Mouse (Mus musculus) megakaryocyte-erythroid progenitor cell, adult 5-6 weeks (primary cell): Measurements from ENCODE around the gene Cdk5rap1. TPM values are rescaled to one million over a fixed set of nuclear protein-coding genes. Genes with fewer than 3 reads are reported as not detected.

ENCODE experiments used
- ATAC-seq: replicated peaks from 2 replicates; pipeline ENCODE4 v1.8.0; 2016; ENCODE audit warnings: mild to moderate bottlenecking, inconsistent platforms; ENCODE audit not compliant: severe bottlenecking, poor library complexity, low FRiP score, low TSS enrichment
- total RNA-seq, 2 experiments: library from RNA; stranded (forward) in 1 of 2; stranded (reverse) in 1 of 2; fragments of 200-1000, 215-1000 nt in 1 of 2; fragments of >200 nt in 1 of 2; fragmentation: Nextera tagmentation in 1 of 2; gene quantifications; 2 replicates each; pipeline ENCODE4 v1.2.3; 2014 to 2017

The Cdk5rap1 gene
- 18.8 and 27.3 TPM in 2 replicates for total RNA-seq (2014; fragmentation: Nextera tagmentation)
- 22.9 and 27.9 TPM in 2 replicates for total RNA-seq (2017)

DNA sequence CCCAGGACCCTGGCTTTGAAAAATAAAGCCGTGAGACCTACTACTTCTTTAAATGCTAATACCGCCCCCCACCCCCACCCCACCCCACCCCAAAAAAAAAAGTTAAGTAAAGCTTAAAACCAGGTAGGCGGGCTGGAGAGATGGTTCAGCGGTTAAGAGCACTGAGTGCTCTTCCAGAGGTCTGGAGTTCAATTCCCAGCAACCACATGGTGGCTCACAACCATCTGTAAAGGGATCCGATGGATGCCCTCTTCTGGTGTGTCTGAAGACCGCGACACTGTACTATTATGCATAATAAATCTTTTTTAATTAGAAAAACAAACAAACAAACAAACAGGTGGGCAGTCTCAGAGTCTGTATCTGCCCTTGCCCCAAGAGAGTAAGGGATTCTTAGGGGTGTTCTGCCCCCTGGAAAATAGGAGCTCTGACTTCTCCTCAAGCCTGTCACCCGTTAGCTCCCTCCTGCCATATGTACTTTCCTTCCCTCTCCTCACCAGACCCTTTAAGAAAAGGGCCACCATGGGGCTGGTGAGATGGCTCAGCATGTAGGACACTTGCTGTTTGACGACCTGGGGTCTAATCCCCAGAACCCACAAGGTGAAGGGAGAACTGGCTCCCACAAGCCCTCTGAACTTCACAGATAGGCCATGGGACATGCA, at the start of gene Cdk5rap1:
TSS of gene Cdk5rap1 (minus strand) at position 169 of the 659 bp plus-strand sequence.
- ATAC-seq, result no peak

DNA sequence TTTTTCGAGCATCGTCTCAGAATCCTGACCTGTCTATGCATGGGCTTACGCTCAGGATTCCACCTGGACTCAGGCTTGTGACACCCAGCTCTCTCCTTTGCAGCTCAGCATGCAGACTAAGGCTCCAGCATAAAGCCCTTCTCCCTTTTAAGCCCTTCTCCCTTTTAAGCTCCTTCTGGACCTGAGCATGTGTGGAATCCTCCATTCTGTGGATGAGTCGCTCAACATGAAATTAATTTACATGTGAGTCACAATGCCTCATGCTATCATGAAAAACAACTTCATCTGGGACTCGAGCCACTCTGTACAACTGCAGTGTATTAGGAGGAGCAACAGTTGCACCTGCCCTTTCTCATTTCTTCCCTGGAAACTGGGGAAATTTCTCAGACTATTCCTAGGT, 49.4 kb upstream of the Cdk5rap1 start:
- ATAC-seq, result no peak

DNA sequence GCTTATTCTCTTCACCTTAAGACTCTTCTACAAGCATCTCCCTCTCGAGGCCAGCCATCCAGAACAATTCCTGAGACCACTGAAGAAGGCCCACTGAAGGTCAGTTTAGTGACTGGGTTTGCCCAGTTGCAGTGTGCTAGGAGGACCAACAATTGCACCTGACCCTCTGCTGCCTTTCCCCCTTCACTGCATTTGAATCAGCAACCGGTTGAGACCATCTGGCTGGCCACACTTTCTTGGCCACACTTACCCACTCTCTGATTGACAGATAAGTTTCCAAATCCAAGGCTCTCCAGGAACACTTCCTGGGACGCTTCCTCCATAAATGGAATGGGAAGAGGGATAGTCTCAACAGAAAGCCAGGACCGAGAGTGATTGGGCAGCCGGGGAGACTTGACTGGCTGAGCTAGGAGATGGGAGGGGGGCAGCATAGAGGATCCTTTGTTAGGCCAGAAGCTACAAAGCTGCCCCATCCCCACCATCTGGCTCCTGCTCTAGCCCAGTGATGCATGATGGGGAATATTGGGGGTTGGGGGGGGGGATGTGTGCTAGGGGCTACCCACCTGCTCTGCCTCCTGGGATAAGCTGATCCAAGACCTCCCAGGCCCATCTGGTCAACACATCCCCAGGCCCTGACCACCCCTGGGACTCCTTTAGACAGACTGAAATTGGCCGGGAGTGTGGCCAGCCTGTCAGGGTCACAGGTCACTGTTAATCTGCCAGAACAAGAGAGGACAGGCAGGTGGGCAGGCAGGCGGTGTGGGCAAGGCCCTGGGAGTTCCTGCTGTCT, 48.3 kb upstream of the Cdk5rap1 start:
- no peak for ATAC-seq

- ATAC-seq, result no peak
These were observed 47.1 kb upstream of the Cdk5rap1 start for GRCm38 (mm10) chr2:154419631-154420515.

DNA sequence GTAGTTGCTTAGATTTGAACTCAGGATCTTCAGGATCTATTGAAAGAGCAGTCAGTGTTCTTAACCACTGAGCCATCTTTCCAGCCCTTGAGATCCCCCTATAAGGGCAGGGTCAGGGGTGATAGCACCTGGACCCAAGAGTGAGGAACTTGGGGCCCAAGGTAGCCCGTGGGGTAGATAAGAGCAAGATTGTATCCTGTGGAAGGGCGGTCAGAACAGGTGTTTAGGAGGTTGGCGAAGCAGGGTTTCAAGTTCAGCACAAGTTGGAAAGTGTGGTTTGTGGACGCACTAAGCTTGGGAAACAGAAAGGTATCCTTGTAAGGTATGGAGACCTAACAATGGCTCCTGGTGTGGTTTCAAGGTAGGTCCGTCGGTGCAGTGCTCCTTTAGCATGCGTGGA, 45.2 kb upstream of the Cdk5rap1 start:
- ATAC-seq, result no peak

GRCm38 (mm10) chr2:154417107-154417506, 44.3 kb upstream of the Cdk5rap1 start:
- ATAC-seq, result peak; percentile 53; the same call in 1 of the 2 replicates

DNA sequence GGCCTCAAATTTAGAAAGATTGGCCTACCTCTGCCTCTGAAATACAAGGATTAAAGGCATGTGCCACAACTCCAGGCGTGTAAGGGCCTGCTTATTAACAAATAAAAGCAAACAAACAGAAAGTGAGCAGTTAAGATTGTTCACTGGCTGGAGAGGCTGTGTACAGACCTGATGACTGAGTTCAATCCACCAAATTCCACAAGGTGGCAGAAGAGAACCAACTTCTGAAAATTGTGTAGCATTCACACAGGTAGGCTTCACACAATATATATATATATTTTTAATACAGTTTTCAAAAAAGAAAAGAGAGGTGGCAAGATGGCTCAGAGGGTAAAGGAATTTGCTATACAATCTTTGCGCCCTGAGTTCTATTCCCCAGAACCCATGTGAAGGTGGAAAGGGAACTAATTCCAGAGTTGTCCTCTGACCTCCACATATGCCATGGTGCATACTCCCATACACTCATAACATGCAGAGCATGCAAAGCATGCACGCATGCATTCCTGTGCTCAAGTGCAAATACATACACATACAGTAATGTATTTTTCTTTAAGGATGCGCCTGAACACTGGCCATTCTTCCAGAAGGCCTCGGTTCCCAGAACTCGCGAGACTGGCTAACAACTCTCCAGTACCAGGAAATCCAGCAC, 39.3 kb upstream of the Cdk5rap1 start:
- 0 out of 2 replicates have a peak, but pooled peaks have one; percentile 51 for ATAC-seq

DNA sequence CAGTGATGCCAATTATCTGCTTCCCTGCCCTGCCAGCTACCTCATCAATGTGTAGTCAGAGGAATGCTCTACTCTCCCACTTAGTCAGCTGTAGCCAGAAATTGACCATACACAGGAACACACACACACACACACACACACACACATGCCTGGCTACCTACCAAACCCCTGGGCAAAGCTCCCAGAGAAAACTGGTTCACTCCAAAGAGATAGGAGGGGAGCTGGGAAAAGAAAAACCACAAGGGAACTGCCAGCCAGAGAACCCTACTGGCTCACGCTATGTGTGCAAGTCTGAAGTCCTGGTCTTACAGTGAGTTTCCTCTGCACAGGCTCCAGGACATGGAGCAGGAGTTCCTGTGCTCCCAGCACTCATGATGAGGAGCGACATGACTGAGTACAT, 37.5 kb upstream of the Cdk5rap1 start:
- no peak for ATAC-seq

GRCm38 (mm10) chr2:154407643-154408445, 35.0 kb upstream of the Cdk5rap1 start, which contains the start of gene Snta1:
Snta1 (minus strand) TSS chr2:154408099.
- ATAC-seq, result peak; percentile 83

DNA sequence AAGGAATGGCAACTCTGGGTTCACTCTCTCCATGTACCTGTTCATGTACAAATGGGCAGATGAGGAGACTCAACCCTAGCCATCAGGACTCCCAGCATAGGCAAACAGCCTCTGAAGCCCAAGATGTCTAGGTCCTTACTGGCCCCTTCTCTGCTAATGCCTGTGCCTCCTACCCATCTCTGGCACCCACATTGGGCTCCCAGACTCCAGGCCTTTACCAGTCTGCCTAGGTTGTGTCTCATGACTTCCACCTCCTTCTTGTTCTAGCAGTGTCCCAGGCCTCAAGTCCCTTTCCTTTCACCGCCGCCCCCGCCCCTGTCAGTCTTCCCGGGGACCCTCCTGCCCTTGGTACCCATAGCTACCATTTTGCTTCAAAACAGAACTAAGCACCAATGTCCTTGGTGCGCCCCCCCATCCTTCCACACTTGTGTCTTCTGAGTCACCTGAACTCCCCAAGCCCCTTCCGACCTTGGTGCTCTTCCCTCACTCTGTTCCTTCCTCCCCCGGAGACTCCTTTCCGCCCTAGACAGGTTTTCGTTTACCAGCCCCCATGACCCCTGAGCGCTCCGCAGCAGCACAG, 34.3 kb upstream of the Cdk5rap1 start:
- ATAC-seq, result no peak

GRCm38 (mm10) chr2:154405447-154405994, 32.7 kb upstream of the Cdk5rap1 start:
- no peak for ATAC-seq

GRCm38 (mm10) chr2:154402811-154403210, 30.0 kb upstream of the Cdk5rap1 start:
- ATAC-seq, result peak; percentile 53; the same call in 1 of the 2 replicates

GRCm38 (mm10) chr2:154401976-154402375, 29.2 kb upstream of the Cdk5rap1 start:
- no peak for ATAC-seq

- ATAC-seq, result no peak
These were observed 26.5 kb upstream of the Cdk5rap1 start for GRCm38 (mm10) chr2:154399325-154399724.

DNA sequence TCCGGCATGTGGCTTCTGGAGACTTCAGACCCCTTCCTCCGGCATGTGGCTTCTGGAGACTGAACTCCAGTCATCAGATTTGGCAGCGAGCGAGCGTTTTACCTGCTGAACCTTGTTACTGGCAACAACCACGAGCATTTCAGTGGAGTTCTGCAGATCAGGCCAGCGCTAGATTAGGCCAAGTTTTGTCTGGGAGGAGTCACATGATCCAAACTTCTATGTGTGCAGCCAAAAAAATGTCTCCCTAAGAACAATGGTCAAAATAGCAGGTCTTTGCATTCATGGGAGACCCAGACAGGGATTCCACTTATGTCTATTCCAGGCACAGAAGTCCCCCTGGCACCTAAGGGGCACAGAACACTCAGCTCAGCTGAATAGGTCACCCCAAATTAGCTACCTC, 25.5 kb upstream of the Cdk5rap1 start:
- no peak for ATAC-seq

DNA sequence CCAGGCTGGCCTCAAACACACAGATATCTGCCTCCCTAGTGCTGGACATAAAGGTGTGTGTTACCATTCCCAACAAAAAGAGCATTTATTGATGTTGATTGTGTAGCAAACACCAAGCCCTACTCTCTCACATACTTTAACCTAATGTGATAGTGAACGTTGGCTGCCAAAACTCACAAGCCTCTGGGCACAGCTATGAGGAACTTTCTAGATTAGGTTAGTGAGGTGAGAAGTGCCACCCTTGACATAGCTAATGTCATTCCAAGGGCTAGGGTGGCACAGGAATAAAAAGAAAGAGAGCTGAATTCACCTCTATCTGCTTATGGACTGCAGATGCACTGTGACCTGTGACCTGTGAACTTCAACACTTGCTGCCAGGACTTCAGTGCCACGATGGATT, 23.7 kb upstream of the Cdk5rap1 start:
- no peak for ATAC-seq

GRCm38 (mm10) chr2:154394602-154395001, 21.8 kb upstream of the Cdk5rap1 start:
- no peak for ATAC-seq
